Mouse (Mus musculus): ENCODE results near the gene Bag3. TPM values are rescaled to one million over a fixed set of nuclear protein-coding genes. Genes with fewer than 3 reads are reported as not detected.

Gene Bag3
- polyA plus RNA-seq, 1 experiment from 2014 or later: 26.9 TPM

GRCm38 (mm10) chr7:128514341-128514740 lies 9.1 kb upstream of the Bag3 start:
- H3K27ac ChIP-seq (replicated peaks in 1 of 2; ENCODE audit: control insufficient read depth in 1 of 2, insufficient read depth in 1 of 2, low read depth in 2 of 2, low read length in 2 of 2): no peak overlapping the region
- no peak overlapping the region for H3K4me3 ChIP-seq (ENCODE audit: control insufficient read depth in 1 of 2, insufficient read depth in 1 of 2, low read depth in 1 of 2, low read length in 2 of 2)
- ATAC-seq (ENCODE audit: insufficient number of reproducible peaks, insufficient read depth, low FRiP score, low read depth): no peak
- no peaks in the 10 kb centered on the region for H3K27me3 ChIP-seq (ENCODE audit: control insufficient read depth, insufficient read depth, low read length)
- 22% methylated on average over 4 of the region's 4 CpGs for WGBS
- no peak overlapping the region for H3K9ac ChIP-seq (ENCODE audit: low read length)
- no peak overlapping the region for H3K4me2 ChIP-seq (ENCODE audit: low read length)
- H3K36me3 ChIP-seq (ENCODE audit: control insufficient read depth, insufficient read depth, low read length): no peaks in the 10 kb centered on the region
- H3K9me3 ChIP-seq (ENCODE audit: control insufficient read depth, low read length): no peaks in the 10 kb centered on the region
- H3K4me1 ChIP-seq (ENCODE audit: control insufficient read depth in 2 of 2, insufficient read depth in 2 of 2, low read length in 2 of 2): peaks cover 0 to 5% of the 10 kb centered on the region in 2 experiments; a peak in 2 of 4 replicates

GRCm38 (mm10) chr7:128516346-128516745 lies 7.1 kb upstream of the Bag3 start:
- H3K9me3 ChIP-seq (ENCODE audit: control insufficient read depth, low read length): no peaks in the 10 kb centered on the region
- no peak overlapping the region for H3K27ac ChIP-seq (replicated peaks in 1 of 2; ENCODE audit: control insufficient read depth in 1 of 2, insufficient read depth in 1 of 2, low read depth in 2 of 2, low read length in 2 of 2)
- H3K9ac ChIP-seq (ENCODE audit: low read length): no peak overlapping the region
- no peaks in the 10 kb centered on the region for H3K36me3 ChIP-seq (ENCODE audit: control insufficient read depth, insufficient read depth, low read length)
- 64% methylated on average over 4 of the region's 4 CpGs for WGBS
- no peaks in the 10 kb centered on the region for H3K27me3 ChIP-seq (ENCODE audit: control insufficient read depth, insufficient read depth, low read length)
- H3K4me1 ChIP-seq (ENCODE audit: control insufficient read depth in 2 of 2, insufficient read depth in 2 of 2, low read length in 2 of 2): peaks cover 7 to 10% of the 10 kb centered on the region in 2 experiments
- no peak overlapping the region for H3K4me2 ChIP-seq (ENCODE audit: low read length)
- ATAC-seq (ENCODE audit: insufficient number of reproducible peaks, insufficient read depth, low FRiP score, low read depth): no peak
- H3K4me3 ChIP-seq (ENCODE audit: control insufficient read depth in 1 of 2, insufficient read depth in 1 of 2, low read depth in 1 of 2, low read length in 2 of 2): no peak overlapping the region

GRCm38 (mm10) chr7:128519316-128520050 lies 3.9 kb upstream of the Bag3 start:
- Histone ChIP-seq H3K27ac (replicated peaks in 1 of 2; ENCODE audit: control insufficient read depth in 1 of 2, insufficient read depth in 1 of 2, low read depth in 2 of 2, low read length in 2 of 2) (no peak overlapping the region), H3K9ac (ENCODE audit: low read length) (no peak overlapping the region; the same call in 1 of the 2 replicates), H3K36me3 (ENCODE audit: control insufficient read depth, insufficient read depth, low read length) (no peaks in the 10 kb centered on the region), H3K4me3 (ENCODE audit: control insufficient read depth in 1 of 2, insufficient read depth in 1 of 2, low read depth in 1 of 2, low read length in 2 of 2) (peak overlapping the region in 1 of 2 experiments; percentile 5; a peak in 1 of 4 replicates), H3K27me3 (ENCODE audit: control insufficient read depth, insufficient read depth, low read length) (no peaks in the 10 kb centered on the region), H3K4me1 (ENCODE audit: control insufficient read depth in 2 of 2, insufficient read depth in 2 of 2, low read length in 2 of 2) (peaks cover 8% of the 10 kb centered on the region in 2 experiments; a peak in 3 of 4 replicates), H3K4me2 (ENCODE audit: low read length) (peak overlapping the region; percentile 46), H3K9me3 (ENCODE audit: control insufficient read depth, low read length) (no peaks in the 10 kb centered on the region)
- 46% methylated on average over 16 of the region's 16 CpGs for WGBS
- ATAC-seq (ENCODE audit: insufficient number of reproducible peaks, insufficient read depth, low FRiP score, low read depth): no peak

GRCm38 (mm10) chr7:128523962-128524581 lies 656 bp downstream of the Bag3 start:
- Histone ChIP-seq H3K4me1 (ENCODE audit: control insufficient read depth in 2 of 2, insufficient read depth in 2 of 2, low read length in 2 of 2) (peaks cover 20 to 36% of the 10 kb centered on the region in 2 experiments), H3K4me2 (ENCODE audit: low read length) (peak overlapping the region; percentile 81), H3K27me3 (ENCODE audit: control insufficient read depth, insufficient read depth, low read length) (no peaks in the 10 kb centered on the region), H3K9ac (ENCODE audit: low read length) (peak overlapping the region; percentile 98), H3K4me3 (ENCODE audit: control insufficient read depth in 1 of 2, insufficient read depth in 1 of 2, low read depth in 1 of 2, low read length in 2 of 2) (peak overlapping the region; percentile 77 to 84), H3K36me3 (ENCODE audit: control insufficient read depth, insufficient read depth, low read length) (no peaks in the 10 kb centered on the region), H3K9me3 (ENCODE audit: control insufficient read depth, low read length) (no peaks in the 10 kb centered on the region), H3K27ac (replicated peaks in 1 of 2; ENCODE audit: control insufficient read depth in 1 of 2, insufficient read depth in 1 of 2, low read depth in 2 of 2, low read length in 2 of 2) (peak overlapping the region; percentile 93 to 100)
- under 1% methylated on average over 51 of the region's 51 CpGs for WGBS
- ATAC-seq (ENCODE audit: insufficient number of reproducible peaks, insufficient read depth, low FRiP score, low read depth): peak; percentile 60

- no peaks in the 10 kb centered on the region for H3K9me3 ChIP-seq (ENCODE audit: control insufficient read depth, low read length)
- 58% methylated on average over 3 of the region's 3 CpGs for WGBS
Observed at GRCm38 (mm10) chr7:128524641-128525040, 1.2 kb downstream of the Bag3 start.

GRCm38 (mm10) chr7:128526611-128527010 lies 3.2 kb downstream of the Bag3 start:
- Histone ChIP-seq H3K4me3 (ENCODE audit: control insufficient read depth in 1 of 2, insufficient read depth in 1 of 2, low read depth in 1 of 2, low read length in 2 of 2) (no peak overlapping the region), H3K9me3 (ENCODE audit: control insufficient read depth, low read length) (no peaks in the 10 kb centered on the region), H3K4me1 (ENCODE audit: control insufficient read depth in 2 of 2, insufficient read depth in 2 of 2, low read length in 2 of 2) (peaks cover 31 to 56% of the 10 kb centered on the region in 2 experiments), H3K36me3 (ENCODE audit: control insufficient read depth, insufficient read depth, low read length) (no peaks in the 10 kb centered on the region), H3K27me3 (ENCODE audit: control insufficient read depth, insufficient read depth, low read length) (no peaks in the 10 kb centered on the region), H3K9ac (ENCODE audit: low read length) (no peak overlapping the region), H3K27ac (replicated peaks in 1 of 2; ENCODE audit: control insufficient read depth in 1 of 2, insufficient read depth in 1 of 2, low read depth in 2 of 2, low read length in 2 of 2) (0 out of 4 replicates have a peak overlapping the region, but pooled peaks of 1 of the 2 experiments have one; percentile 16), H3K4me2 (ENCODE audit: low read length) (peak overlapping the region; percentile 19)
- WGBS: 39% methylated on average over 6 of the region's 6 CpGs
- no peak for ATAC-seq (ENCODE audit: insufficient number of reproducible peaks, insufficient read depth, low FRiP score, low read depth)

More at GRCm38 (mm10) chr7:128524641-128525040, 1.2 kb downstream of the Bag3 start:
- ATAC-seq (ENCODE audit: insufficient number of reproducible peaks, insufficient read depth, low FRiP score, low read depth): no peak
- Histone ChIP-seq H3K36me3 (ENCODE audit: control insufficient read depth, insufficient read depth, low read length) (no peaks in the 10 kb centered on the region), H3K4me1 (ENCODE audit: control insufficient read depth in 2 of 2, insufficient read depth in 2 of 2, low read length in 2 of 2) (peaks cover 23 to 39% of the 10 kb centered on the region in 2 experiments), H3K9ac (ENCODE audit: low read length) (peak overlapping the region; percentile 98), H3K4me2 (ENCODE audit: low read length) (peak overlapping the region; percentile 81), H3K4me3 (ENCODE audit: control insufficient read depth in 1 of 2, insufficient read depth in 1 of 2, low read depth in 1 of 2, low read length in 2 of 2) (peak overlapping the region; percentile 40 to 77), H3K27ac (replicated peaks in 1 of 2; ENCODE audit: control insufficient read depth in 1 of 2, insufficient read depth in 1 of 2, low read depth in 2 of 2, low read length in 2 of 2) (peak overlapping the region; percentile 42 to 100; a peak in 3 of 4 replicates), H3K27me3 (ENCODE audit: control insufficient read depth, insufficient read depth, low read length) (no peaks in the 10 kb centered on the region)

GRCm38 (mm10) chr7:128528596-128528995 lies 5.2 kb downstream of the Bag3 start:
- Histone ChIP-seq H3K27ac (replicated peaks in 1 of 2; ENCODE audit: control insufficient read depth in 1 of 2, insufficient read depth in 1 of 2, low read depth in 2 of 2, low read length in 2 of 2) (peak overlapping the region in 1 of 2 experiments; percentile 89; a peak in 2 of 4 replicates), H3K9ac (ENCODE audit: low read length) (no peak overlapping the region), H3K36me3 (ENCODE audit: control insufficient read depth, insufficient read depth, low read length) (no peaks in the 10 kb centered on the region), H3K4me2 (ENCODE audit: low read length) (peak overlapping the region; percentile 16; the same call in 1 of the 2 replicates), H3K27me3 (ENCODE audit: control insufficient read depth, insufficient read depth, low read length) (no peaks in the 10 kb centered on the region), H3K4me3 (ENCODE audit: control insufficient read depth in 1 of 2, insufficient read depth in 1 of 2, low read depth in 1 of 2, low read length in 2 of 2) (no peak overlapping the region), H3K4me1 (ENCODE audit: control insufficient read depth in 2 of 2, insufficient read depth in 2 of 2, low read length in 2 of 2) (peaks cover 45 to 73% of the 10 kb centered on the region in 2 experiments), H3K9me3 (ENCODE audit: control insufficient read depth, low read length) (no peaks in the 10 kb centered on the region)
- WGBS: 73% methylated on average over 9 of the region's 9 CpGs
- ATAC-seq (ENCODE audit: insufficient number of reproducible peaks, insufficient read depth, low FRiP score, low read depth): no peak

Data from heart, embryonic 14.5 days (tissue).